Mouse (Mus musculus) intestine, embryonic 15.5 days (tissue): Measurements from ENCODE around the gene Fhl2. TPM values are rescaled to one million over a fixed set of nuclear protein-coding genes. Genes with fewer than 3 reads are reported as not detected.
"Not testable (repeated sequence)": the region's sequence is repeated elsewhere in the genome, so short reads cannot be mapped to it uniquely, and the experiment has no call there.

ENCODE experiments used
- ATAC-seq: fragments of 200-750 bp; cut with Nextera tagmentation; 2 replicates; pipeline ENCODE4 v1.8.0; 2017; ENCODE audit warnings: moderate TSS enrichment, moderate library complexity
- H3K27ac ChIP-seq: fragments of 300-500 bp; sonication (generic); 2 replicates; pipeline ENCODE4 v1.5.1; 2015; ENCODE audit warnings: mild to moderate bottlenecking, inconsistent platforms
- H3K27me3 ChIP-seq: fragments of 300-500 bp; sonication (generic); replicated peaks from 2 replicates; pipeline ENCODE4 v1.6.1; 2015; ENCODE audit warnings: inconsistent platforms
- H3K36me3 ChIP-seq: fragments of 300-500 bp; sonication (generic); 2 replicates; pipeline ENCODE4 v1.6.1; 2015; ENCODE audit warnings: inconsistent platforms
- H3K4me1 ChIP-seq: fragments of 300-500 bp; sonication (generic); replicated peaks from 2 replicates; pipeline ENCODE4 v1.6.1; 2015; ENCODE audit warnings: inconsistent platforms
- H3K4me2 ChIP-seq: fragments of 300-500 bp; sonication (generic); replicated peaks from 2 replicates; pipeline ENCODE4 v1.6.1; 2015; ENCODE audit warnings: mild to moderate bottlenecking, inconsistent platforms
- H3K4me3 ChIP-seq: fragments of 300-500 bp; sonication (generic); replicated peaks from 2 replicates; pipeline ENCODE4 v1.5.1; 2015; ENCODE audit warnings: inconsistent platforms
- H3K9ac ChIP-seq: fragments of 300-500 bp; sonication (generic); 2 replicates; pipeline ENCODE4 v1.6.1; 2015; ENCODE audit warnings: inconsistent platforms
- H3K9me3 ChIP-seq: fragments of 300-500 bp; sonication (generic); 2 replicates; pipeline ENCODE4 v1.6.1; 2016; ENCODE audit warnings: inconsistent platforms
- WGBS: fragments of 180-500 bp; shearing (Covaris S2); methylation state at CpG from one replicate; pipeline ENCODE4 v1.1.7; 2015; 5-methylcytosine and 5-hydroxymethylcytosine counted together
- polyA plus RNA-seq: library from polyadenylated mRNA; unstranded; fragments of >200 nt; fragmentation: Nextera tagmentation; extraction: Ambion mirVana; gene quantifications from 2 replicates; pipeline ENCODE4 v1.2.1, GENCODE M21; 2015

Gene Fhl2
- polyA plus RNA-seq, 1 experiment from 2014 or later = 58.0 TPM

DNA sequence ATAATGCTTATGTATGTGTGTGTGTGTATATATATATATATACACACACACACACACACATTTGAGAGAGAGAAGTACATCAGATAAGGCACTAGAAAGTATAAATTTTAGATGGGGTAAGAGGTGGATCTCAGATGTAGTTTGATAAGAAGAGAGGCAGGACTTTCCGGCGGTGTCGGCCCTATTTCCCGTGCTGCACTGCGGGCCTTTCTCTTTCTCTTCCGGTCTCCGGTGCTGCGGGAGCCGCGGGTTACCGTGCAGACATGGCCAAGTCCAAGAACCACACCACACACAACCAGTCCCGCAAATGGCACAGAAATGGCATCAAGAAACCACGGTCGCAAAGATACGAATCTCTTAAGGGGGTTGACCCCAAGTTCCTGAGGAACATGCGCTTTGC, 7.9 kb downstream of the Fhl2 start:
- H3K36me3 ChIP-seq, H3K4me2 ChIP-seq, H3K27me3 ChIP-seq, H3K4me1 ChIP-seq, H3K4me3 ChIP-seq, H3K9ac ChIP-seq, ATAC-seq, H3K9me3 ChIP-seq, H3K27ac ChIP-seq: not testable (repeated sequence)
- WGBS = 93% methylated on average over 12 of the region's 16 CpGs

DNA sequence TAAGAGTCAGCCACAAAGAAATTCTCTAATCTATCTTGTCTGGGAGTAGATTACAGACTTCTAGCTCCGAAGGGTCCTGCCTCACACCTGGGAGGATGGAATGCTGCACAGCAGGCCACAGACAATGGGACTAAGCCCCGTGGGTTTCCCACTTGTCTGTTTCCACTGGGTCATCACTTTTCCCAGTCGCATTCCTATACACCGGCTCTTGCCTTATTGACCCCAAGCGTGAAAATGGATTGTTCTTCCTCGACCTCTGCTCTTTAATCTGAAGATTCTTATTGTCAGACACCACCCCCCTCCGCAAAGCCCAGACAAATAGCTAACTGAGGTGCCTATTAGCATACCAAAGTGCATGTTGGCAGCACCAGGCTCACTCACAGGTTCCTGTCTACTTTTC, 10.4 kb downstream of the Fhl2 start:
- ATAC-seq = no peak
- WGBS = 46% methylated on average over 7 of the region's 7 CpGs
- no peak overlapping the region for H3K4me3 ChIP-seq
- H3K4me1 ChIP-seq = no peaks in the 10 kb centered on the region
- H3K4me2 ChIP-seq = no peak overlapping the region
- H3K9me3 ChIP-seq = no peaks in the 10 kb centered on the region
- no peaks in the 10 kb centered on the region for H3K27me3 ChIP-seq
- no peak overlapping the region for H3K9ac ChIP-seq
- no peaks in the 10 kb centered on the region for H3K36me3 ChIP-seq
- no peak overlapping the region for H3K27ac ChIP-seq

DNA sequence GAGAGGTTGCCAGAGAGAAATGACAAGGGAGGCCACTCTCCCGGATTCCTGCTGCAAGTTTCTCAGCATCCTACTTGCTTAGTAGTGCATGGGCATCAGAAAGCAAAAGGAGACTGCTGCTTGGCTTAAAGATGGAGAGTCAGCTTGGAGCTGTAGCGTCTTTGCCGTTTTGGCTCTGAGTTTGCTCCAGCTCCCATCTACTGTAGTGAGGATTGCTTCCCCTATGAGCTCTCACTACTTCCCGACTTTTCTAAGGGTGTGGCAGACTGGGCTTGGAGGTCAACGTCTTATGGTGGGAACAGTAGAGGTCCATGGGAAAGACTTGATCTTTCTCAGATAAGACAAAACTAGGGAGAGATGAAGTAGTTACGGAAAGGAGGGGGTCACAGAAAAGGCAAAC, 15.9 kb downstream of the Fhl2 start:
- 70% methylated on average over 6 of the region's 6 CpGs for WGBS
- H3K27me3 ChIP-seq = no peaks in the 10 kb centered on the region
- no peak for ATAC-seq
- no peaks in the 10 kb centered on the region for H3K36me3 ChIP-seq
- peaks cover 8% of the 10 kb centered on the region; the same call in 1 of the 2 replicates for H3K4me1 ChIP-seq
- H3K4me3 ChIP-seq = no peak overlapping the region
- no peaks in the 10 kb centered on the region for H3K9me3 ChIP-seq
- no peak overlapping the region for H3K9ac ChIP-seq
- no peak overlapping the region for H3K4me2 ChIP-seq
- no peak overlapping the region for H3K27ac ChIP-seq

DNA sequence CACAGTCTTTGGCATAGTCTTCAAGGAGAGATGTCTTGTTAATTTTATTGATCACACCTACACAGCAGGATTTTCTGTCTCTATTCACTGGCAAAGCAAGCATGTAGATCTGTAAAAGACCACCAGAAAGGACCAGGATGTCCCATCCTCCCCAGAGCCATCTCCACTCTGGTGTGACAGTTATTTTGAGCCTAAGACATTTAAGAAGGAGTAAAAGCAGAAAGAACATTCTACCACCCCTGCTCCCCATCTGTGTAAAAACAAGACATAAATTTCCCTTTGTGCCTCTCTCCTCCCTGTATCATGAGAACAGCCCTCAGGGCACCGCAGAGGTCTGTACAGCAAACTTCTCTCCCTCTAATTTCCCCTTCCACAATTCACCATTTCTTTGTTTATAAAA, 18.0 kb downstream of the Fhl2 start:
- no peak overlapping the region; the same call in 1 of the 2 replicates for H3K4me2 ChIP-seq
- ATAC-seq = no peak
- WGBS = 46% methylated on average over 1 of the region's 1 CpGs
- no peak overlapping the region for H3K9ac ChIP-seq
- H3K36me3 ChIP-seq = no peaks in the 10 kb centered on the region
- H3K27me3 ChIP-seq = no peaks in the 10 kb centered on the region
- peaks cover 8% of the 10 kb centered on the region; the same call in 1 of the 2 replicates for H3K4me1 ChIP-seq
- no peaks in the 10 kb centered on the region for H3K9me3 ChIP-seq
- no peak overlapping the region for H3K4me3 ChIP-seq
- H3K27ac ChIP-seq = no peak overlapping the region

DNA sequence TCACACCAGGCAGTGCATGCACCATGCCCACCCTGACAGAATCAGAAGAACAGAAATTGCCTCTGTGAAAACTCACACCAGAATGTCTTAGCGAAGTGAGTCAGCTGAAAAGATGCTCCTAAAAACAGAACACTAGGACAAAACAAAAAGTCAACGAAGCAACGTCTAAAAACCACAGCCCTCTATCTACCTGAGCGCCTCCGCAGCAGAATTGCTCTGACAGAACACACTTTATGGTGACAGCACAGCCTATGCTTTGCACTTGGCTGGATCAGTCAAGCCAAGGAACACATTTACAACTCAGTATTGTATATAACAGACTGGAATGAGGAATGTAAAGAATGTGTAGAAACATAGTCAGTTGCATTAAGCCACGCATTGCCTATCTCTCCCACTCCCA, 18.4 kb downstream of the Fhl2 start:
- Histone ChIP-seq H3K9me3 (no peaks in the 10 kb centered on the region), H3K36me3 (no peaks in the 10 kb centered on the region), H3K27ac (no peak overlapping the region), H3K4me3 (no peak overlapping the region), H3K9ac (no peak overlapping the region), H3K27me3 (no peaks in the 10 kb centered on the region), H3K4me2 (no peak overlapping the region; the same call in 1 of the 2 replicates), H3K4me1 (peaks cover 8% of the 10 kb centered on the region; the same call in 1 of the 2 replicates)
- ATAC-seq = peak; percentile 49
- WGBS = 43% methylated on average over 6 of the region's 6 CpGs

DNA sequence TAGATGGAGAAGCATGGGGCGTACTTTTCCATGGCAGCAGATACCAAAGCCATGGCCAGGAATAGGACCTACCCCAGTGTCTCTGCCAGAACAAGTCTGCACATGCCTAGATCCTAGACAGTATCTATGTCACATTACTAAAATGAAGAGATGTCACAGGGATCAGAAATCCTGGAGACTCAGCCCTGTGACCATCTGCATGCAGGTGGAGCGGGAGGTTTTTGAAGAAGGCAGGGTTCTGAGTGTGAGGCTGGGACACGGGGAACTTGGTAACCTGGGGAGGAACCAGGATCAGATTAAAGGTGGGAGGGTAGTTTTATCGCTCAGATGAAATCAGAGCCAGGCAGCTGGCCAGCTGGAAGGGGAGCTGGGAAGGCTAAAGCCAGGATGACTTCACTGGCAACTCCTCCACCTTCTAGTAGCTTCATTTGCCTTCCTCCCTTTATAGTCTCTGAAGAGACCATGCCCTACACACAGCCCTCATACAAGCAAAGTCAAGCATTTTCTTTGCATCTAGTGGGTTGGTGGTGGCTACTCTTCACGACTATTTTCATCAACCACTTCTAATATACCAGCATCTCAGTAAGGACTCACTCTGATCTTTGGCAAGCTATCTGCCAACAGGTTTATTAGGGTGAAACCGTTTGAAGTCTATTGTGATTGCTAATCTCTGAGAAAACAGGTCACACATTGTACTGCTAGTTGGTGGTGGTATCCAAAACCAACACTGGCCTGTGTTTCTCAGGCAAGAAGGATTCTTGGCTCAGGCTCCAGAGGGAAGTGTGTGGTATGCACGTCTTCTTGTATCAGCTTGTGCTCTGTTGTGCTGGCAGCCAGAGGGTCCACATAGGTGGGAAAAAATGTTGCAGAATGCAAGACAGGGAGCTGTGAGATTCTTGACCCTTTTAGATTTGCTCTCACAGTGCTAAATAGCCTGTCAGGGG, 23.2 kb downstream of the Fhl2 start:
- no peak overlapping the region for H3K4me2 ChIP-seq
- 67% methylated on average over 7 of the region's 7 CpGs for WGBS
- ATAC-seq = no peak
- no peak overlapping the region for H3K4me3 ChIP-seq
- H3K27me3 ChIP-seq = no peaks in the 10 kb centered on the region
- no peak overlapping the region for H3K9ac ChIP-seq
- no peaks in the 10 kb centered on the region for H3K36me3 ChIP-seq
- H3K9me3 ChIP-seq = no peaks in the 10 kb centered on the region
- peaks cover 14% of the 10 kb centered on the region for H3K4me1 ChIP-seq
- no peak overlapping the region for H3K27ac ChIP-seq

DNA sequence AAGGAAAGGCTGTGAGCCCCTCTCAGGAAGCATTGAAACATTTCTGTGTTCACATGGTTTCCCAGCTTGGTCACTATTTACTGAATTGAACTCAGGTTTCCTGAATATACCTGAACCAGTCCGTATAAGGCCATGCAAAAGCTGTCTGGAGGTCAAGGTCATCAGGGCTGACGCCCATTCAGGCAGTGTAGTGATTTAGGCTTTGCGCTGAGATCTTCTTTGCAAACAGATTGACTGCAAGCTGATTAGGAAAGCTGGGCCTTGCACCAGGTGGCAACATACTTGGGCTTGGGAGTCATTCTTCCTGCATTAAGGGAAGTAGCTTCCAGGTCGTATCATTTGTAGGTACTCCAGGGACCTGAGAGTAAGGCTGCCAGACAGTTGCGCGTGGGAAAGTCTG, 25.0 kb downstream of the Fhl2 start:
- 77% methylated on average over 6 of the region's 6 CpGs for WGBS

DNA sequence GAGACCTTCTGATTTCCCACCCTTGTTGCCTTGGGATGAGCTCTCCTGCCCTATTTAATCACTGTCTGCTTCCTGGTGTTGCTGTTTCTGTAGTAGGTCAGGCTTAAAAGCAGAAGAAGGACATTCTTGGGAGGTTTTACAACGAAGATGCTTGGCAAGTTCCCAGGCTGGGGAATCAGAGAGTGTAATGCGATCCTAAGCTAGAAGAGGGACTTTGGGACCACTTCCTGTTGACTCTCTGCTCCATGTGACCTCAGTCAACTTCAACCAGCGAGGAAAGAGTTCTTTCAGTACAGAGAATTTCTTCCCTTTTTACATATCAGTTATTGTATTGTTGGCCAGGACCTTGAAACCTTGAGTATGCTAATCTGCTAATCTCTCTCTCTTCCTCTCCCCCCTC, 25.7 kb downstream of the Fhl2 start:
- Histone ChIP-seq H3K9ac (no peak overlapping the region), H3K4me3 (no peak overlapping the region), H3K4me2 (no peak overlapping the region), H3K27ac (0 out of 2 replicates have a peak overlapping the region, but pooled peaks have one; percentile 33), H3K9me3 (no peaks in the 10 kb centered on the region), H3K27me3 (no peaks in the 10 kb centered on the region), H3K36me3 (no peaks in the 10 kb centered on the region), H3K4me1 (peaks cover 17% of the 10 kb centered on the region)
- 18% methylated on average over 3 of the region's 3 CpGs for WGBS
- peak; percentile 20; the same call in 1 of the 2 replicates for ATAC-seq

More for the DNA sequence above, 25.0 kb downstream of the Fhl2 start:
- Histone ChIP-seq H3K9ac (no peak overlapping the region), H3K4me3 (no peak overlapping the region), H3K4me1 (peaks cover 17% of the 10 kb centered on the region), H3K4me2 (no peak overlapping the region), H3K9me3 (no peaks in the 10 kb centered on the region), H3K27ac (no peak overlapping the region), H3K27me3 (no peaks in the 10 kb centered on the region), H3K36me3 (no peaks in the 10 kb centered on the region)
- no peak for ATAC-seq

DNA sequence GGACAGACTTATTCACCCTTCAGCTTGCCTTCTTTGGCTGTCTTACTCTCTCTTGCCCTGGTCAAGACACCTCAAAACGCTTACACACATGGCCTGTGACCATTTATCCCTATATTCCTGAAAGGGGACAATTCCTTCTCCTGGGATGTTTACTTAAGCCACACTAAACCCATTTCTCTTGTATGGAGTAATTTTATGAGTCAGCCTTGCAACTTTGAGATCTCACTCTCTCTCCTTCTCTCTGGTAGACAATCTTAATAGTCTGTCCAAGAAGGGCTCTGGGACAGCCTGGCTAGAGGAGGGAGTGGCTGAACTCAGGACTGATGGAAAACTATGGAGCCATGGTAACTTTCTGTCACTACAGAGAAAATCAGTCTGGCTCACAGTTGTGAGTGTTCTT, 27.1 kb downstream of the Fhl2 start:
- 65% methylated on average over 1 of the region's 1 CpGs for WGBS
- Histone ChIP-seq H3K4me2 (no peak overlapping the region), H3K36me3 (no peaks in the 10 kb centered on the region), H3K9ac (no peak overlapping the region), H3K9me3 (no peaks in the 10 kb centered on the region), H3K27me3 (no peaks in the 10 kb centered on the region), H3K4me3 (no peak overlapping the region), H3K27ac (no peak overlapping the region), H3K4me1 (peaks cover 17% of the 10 kb centered on the region)
- no peak for ATAC-seq

DNA sequence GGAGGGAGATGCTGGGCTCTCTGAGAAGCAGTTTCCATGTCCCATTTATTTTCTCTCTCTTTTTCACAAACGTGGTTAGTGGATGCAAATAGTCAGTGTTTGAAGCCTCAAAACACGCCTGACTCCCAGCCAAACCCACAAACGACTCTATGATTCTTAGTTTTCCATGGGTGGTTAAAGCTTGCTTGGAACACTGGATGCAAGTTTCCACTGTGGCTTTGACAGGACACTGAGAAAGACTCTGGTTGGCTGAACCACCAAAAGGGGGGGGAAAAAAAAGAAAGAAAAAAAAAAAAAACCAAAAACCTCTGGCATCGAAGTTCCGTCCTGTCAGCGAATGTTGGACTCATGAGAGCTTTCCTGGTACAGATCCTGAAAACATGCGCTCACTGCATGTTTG, 27.6 kb downstream of the Fhl2 start:
- Histone ChIP-seq H3K36me3 (no peaks in the 10 kb centered on the region), H3K4me3 (no peak overlapping the region), H3K27ac (no peak overlapping the region), H3K4me2 (no peak overlapping the region), H3K9ac (no peak overlapping the region), H3K4me1 (peaks cover 17% of the 10 kb centered on the region), H3K9me3 (no peaks in the 10 kb centered on the region), H3K27me3 (no peaks in the 10 kb centered on the region)
- WGBS = 84% methylated on average over 7 of the region's 7 CpGs
- ATAC-seq = no peak

DNA sequence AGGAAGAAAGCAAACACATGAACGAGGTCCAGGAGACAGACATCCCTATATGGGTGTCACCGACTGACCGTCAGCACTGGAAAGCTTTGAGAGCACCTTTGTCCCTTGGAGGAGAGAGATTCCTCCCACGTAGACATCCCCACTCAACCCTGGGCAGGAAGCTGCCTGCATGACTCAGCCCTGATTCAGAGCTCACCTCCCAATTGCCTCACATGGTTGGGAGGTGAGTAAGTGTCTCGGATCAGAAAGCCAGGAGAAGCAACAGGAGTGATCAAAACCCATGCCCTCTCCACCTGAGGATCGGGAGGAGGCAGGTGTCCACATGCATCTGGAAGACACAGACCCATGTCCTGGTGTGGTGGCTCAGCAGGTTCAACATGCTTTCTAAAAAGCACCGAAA, 28.2 kb downstream of the Fhl2 start:
- Histone ChIP-seq H3K4me2 (no peak overlapping the region), H3K4me1 (peaks cover 17% of the 10 kb centered on the region), H3K36me3 (no peaks in the 10 kb centered on the region), H3K27me3 (no peaks in the 10 kb centered on the region), H3K9ac (no peak overlapping the region), H3K27ac (no peak overlapping the region), H3K9me3 (no peaks in the 10 kb centered on the region), H3K4me3 (no peak overlapping the region)
- no peak; the same call in 1 of the 2 replicates for ATAC-seq
- WGBS = 72% methylated on average over 7 of the region's 7 CpGs

DNA sequence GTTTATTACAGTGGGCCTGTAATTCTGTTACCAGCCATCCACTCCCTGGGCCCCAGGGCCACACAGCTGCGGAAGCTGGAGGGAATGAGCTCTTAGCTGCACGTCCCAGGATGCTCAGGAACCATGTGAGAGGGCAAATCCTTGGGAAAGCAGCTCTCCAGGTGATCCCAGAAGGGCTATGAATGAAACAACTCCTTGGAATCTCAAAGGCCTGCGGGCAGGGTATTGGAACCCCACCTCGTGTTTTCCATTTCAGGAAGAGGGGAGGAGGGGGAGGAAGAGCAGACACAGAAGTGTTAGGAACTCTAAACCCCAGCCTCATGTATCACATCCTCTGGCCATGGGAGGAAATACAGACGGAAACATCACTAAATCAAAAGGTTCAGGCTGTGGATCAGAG, 28.8 kb downstream of the Fhl2 start:
- Histone ChIP-seq H3K4me2 (no peak overlapping the region), H3K9me3 (no peaks in the 10 kb centered on the region), H3K27ac (no peak overlapping the region), H3K9ac (no peak overlapping the region), H3K4me1 (peaks cover 18% of the 10 kb centered on the region), H3K27me3 (no peaks in the 10 kb centered on the region), H3K4me3 (no peak overlapping the region), H3K36me3 (no peaks in the 10 kb centered on the region)
- no peak for ATAC-seq
- WGBS = 49% methylated on average over 5 of the region's 5 CpGs

DNA sequence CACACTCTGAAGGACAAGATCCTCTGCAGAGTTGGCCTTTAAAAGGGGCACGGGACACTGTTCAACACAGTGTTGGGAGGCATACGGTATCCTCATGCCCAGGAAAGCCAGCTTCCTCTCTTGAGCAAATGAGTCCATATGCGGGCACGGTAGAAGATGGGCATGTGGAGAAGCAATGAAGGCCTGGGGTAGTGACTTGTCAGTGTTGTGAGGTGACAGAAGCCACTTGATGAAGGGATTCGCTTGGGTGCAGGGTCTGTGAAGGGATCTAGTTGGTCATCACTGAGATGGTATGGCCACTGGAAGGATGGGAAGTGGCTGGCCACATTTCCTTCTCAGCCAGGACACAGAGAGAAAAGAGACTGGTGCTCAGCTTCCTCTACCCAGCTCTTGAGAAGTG, 32.2 kb downstream of the Fhl2 start:
- no peak overlapping the region for H3K4me3 ChIP-seq
- no peak overlapping the region for H3K4me2 ChIP-seq
- H3K27ac ChIP-seq = no peak overlapping the region

More for the DNA sequence above, 32.2 kb downstream of the Fhl2 start:
- no peaks in the 10 kb centered on the region for H3K9me3 ChIP-seq
- no peak for ATAC-seq
- no peaks in the 10 kb centered on the region for H3K27me3 ChIP-seq
- no peaks in the 10 kb centered on the region for H3K36me3 ChIP-seq
- no peak overlapping the region for H3K9ac ChIP-seq
- peaks cover 21% of the 10 kb centered on the region for H3K4me1 ChIP-seq
- WGBS = 93% methylated on average over 5 of the region's 5 CpGs
